Mouse (Mus musculus) ovary, postnatal 14 days (tissue): ENCODE measurements at regions not wholly inside any gene's neighbourhood (a gene's known extent, or its start where the extent isn't known, plus 50 kb on each side); places are given as distances from the start of the nearest gene placed in this dataset.

ENCODE experiments used
- DNase-seq: peaks from one replicate; pipeline ENCODE4 v3.0.0; 2022; ENCODE audit warnings: low spot score

DNA sequence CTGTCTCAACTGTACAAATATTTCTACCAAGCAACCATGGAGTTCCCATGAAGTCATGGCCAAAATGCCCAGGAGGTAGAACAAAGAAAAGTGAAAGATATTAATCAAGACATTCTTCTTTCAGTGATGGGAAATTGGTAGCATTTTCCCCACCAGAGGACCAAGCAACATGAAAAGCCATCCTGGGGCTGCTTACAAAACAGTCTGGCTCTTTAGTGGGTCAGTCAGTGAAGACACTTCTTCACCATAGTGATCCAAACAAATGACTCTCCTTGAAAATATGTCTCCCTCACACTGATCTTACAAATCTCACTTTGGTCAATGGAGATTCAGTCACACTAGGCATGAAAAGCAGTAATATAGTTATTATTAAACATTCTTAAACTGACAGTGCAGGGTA is 299.8 kb upstream of the Gm9747 start:
- DNase-seq, result no peak

DNA sequence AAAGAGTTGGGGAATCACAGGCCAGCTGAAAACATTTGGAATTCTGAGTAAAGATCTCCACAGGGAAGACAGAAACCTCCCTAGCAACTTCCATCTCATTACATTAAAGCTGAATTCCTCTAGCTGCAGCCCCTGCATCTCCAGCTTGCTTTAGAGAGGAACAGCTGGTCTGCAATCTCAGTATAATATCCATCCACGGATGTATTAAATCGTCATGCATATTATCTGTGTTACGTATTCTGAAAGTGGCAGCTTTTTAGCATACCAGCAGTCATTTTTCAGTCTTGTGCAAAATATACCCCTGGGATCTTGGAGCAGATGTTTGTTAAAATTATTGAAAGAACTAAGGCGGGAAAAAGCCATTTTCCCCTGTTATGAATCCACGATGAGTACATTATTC is 287.7 kb upstream of the Gm9747 start:
- DNase-seq, result no peak

DNA sequence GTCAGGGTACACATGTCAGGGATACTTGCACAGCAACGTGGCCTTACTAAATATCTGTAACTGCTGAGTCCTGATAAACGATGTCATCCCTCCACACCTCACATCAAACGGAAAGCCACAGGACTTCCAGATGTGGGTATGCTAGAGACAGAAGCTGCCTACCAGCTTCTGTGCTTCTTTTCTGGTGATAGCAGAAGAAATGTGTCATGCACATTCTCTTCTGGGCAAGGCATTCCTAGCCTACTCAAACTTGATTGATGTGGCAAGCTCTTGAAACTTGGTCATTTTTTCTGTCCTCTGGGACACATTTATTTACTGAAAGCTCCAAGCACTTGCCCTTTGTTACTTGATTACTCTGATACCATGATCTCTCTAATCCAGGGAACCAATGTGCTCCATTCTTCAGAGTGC is 282.8 kb upstream of the Gm9747 start:
- DNase-seq, result no peak

DNA sequence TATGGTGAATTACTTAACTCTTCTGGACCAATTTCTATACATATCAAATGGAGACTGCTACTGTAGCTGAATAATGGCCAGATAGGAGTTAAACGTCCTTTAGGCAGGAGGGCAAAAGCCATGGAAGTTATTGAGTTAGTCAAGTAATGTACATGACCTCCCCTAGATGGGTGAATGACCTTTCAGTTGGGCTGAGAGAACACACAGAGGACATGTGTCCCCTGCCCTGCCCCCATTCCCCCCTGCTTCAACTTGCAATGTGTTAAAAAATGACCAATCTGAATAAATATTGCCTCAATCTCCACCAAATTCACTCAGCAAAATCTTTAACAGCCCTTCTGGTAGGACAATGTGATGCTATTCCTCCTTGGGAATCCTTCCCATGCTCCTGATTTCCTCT is 282.1 kb upstream of the Gm9747 start:
- no peak for DNase-seq

DNA sequence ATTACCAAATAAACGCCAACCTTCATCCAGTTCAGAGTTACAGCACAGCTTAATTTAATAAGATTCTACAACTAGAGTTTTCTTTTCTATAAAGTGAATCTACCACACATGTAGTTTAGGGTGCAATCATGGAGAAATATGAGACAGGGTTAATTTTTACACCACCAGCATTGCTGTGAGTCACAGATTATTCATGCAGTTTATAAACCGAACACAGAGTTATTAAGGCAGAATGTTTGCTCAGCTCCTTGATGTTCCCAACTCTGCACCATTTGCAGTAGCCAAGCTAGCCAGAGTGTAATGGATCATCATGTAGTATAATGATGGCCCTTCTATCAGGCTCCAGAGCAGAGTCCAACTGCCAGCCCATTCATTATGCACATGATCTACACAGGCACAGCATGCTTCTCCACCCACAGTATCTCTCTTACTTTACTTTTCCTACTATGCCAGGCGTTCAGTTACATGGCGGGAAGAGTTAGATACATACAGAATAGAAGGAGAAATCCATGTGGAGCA is 281.4 kb upstream of the Gm9747 start:
- DNase-seq, result no peak

DNA sequence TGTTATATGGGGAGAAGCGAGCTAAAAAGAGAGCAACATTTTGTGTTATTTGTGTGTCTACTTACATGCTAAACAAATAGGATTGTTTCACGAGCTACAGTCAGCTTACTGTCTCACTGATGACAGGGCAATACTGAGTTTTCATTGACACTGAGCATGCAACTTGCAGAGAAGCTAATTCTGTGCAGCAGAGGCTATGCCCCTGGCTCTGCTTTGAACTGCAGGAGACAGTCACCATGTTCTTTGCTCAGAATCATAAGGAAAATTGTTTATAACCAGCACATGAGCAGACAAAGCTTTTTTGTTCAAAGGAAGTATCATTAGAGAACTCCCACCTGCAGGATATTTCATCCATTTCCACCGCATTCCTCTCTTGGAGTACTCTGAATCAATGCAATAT is 280.8 kb upstream of the Gm9747 start:
- DNase-seq, result no peak

DNA sequence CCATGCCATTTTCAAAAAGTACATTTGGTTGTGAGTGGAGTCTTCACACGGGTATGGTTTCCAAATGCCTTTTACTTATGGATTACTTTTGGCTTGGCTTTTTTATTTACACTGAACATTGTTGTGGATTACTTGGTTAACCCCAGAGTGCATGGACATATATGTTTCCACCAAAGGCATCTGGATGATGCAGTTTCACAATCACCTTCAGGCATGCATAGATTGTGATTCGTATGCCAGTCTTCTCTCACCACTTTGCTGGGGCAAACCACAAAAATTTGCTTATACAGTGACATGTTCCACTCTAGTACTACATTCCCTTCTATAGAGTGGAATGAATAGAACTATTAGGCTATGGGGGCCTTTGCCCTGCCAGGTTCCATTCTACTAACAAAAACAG is 278.4 kb upstream of the Gm9747 start:
- no peak for DNase-seq

DNA sequence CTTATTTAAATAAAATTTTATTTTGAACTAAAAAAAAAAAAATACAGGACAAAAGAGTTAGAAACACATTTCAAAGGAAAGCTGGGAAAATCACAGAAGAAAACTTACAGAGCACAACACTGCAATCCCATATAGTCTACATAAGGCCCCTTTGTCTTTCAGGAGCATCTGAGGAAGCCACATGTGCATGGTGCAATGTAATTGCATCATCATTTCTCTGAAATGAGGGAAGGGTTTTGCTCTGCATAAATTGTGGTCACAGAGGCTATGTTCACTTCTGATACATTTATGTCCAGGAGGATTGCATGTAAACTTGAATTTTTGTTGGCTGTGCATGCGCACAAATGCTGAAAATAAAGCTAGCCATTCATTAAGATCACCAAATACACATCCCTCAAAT is 265.9 kb upstream of the Gm9747 start:
- no peak for DNase-seq

DNA sequence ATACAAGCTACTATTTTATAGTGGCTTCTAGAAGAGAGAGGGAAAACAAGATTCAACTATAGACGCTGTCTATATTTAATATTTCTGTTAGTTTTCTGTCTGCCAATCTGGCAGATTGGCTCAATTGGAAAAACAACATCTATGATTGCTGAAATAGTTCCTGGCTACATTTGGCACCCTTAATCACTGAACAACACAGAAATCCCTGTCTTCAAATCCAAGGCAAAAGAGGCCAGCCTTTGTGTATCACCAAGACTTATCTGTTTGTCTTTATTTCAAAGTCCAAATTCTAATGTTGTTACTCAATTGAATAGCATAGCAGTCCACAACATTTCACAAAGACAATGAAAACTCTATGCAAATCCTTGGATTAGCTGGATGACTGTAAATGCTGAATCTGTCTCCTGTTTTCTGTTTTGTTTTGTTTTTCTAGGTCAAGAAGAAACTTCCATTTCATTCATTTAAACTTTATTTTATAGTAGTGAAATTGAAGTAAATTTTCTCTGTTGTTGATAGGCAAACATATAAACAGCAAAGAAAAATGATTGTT is 265.1 kb upstream of the Gm9747 start:
- no peak for DNase-seq

DNA sequence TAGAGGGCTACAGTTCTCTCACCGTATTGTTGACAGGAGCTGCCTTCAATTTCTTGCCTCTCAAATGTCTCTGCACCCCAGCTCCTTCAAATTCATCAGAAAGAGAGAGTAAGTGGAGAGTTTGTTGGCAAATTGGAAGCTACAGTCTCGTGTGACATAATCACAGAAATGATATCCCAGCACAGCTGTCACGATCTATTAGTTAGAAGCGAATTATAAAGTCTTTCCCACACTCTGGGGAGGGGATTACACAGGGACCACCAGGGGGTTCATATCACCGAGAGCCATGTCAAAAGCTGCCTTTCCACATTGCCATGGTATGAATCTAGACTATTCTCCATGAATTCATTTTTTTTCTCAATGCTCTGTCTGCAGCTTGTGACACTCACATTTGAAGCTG is 260.3 kb upstream of the Gm9747 start:
- no peak for DNase-seq

DNA sequence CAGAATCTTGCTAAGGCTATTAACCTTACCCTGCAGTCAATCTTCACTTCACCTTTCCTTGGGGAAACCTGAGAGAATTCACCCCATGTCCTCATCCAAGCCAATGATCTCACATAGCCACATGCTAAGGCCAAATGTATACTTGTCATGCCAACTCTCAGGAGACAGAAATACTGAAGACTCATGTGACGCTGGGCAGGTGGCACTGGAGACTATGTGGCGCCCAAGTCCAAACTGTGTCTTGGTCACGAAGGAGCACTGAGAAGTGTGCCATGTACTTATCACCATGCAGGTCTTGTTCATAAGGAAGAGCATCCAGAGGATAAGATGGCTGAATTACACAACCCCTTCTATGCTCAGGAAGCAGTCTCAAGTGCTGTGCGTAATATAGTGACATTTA is 259.4 kb upstream of the Gm9747 start:
- DNase-seq, result no peak

DNA sequence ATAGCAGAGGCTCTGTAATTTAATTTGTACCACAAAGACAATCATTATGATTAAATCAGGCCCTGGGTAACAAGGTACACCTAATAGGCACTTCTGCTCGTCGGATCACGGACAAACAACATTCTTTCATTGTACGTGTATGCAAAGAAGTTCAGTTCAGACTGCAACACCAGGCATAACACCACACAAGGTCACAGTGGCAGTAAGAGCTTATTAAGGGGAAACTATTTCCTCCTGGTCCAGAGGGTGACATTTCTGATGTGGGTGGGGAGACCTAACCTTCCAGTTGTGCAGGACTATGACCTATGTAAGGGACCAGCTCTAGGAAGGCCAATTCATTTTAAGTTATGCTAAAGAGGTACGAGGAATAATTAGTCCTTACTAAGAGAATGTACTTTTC is 225.0 kb upstream of the Gm9747 start:
- DNase-seq, result no peak

DNA sequence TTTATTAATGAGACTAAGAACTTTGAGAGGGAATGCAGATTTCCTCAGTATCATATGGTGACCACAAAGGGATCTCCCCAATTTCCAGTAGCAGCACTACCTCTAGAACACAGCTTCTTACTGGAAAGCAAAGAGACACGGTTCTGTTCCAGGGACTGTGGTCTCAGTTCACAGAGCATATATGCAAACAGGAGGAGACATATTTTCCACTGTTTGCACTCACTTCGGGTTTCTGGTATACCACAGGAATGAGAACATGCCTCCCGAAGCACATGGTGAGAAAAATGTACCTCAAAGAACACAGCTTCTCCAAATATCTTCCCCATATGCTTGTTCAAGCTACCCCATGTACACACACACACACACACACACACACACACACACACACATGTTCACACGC is 224.1 kb upstream of the Gm9747 start:
- DNase-seq, result no peak

DNA sequence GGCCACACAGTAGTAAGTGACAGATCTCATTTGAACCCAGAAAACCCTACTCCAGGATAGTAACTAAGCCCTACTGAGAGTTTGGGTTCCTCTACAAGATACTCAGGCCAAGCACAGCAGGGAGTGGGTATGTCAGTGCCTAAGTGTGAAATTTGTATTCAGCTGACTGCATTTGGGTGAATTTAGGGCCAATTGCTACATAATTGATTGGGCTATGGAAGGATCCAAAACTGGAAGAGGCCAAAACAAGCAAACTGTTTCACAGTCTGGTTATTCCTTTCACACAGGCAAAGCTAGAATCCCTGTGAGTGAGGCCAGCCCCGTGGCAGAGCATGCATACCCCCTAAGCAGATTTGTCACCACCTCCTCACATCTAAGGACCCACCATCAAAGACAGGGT is 221.9 kb upstream of the Gm9747 start:
- DNase-seq, result no peak

DNA sequence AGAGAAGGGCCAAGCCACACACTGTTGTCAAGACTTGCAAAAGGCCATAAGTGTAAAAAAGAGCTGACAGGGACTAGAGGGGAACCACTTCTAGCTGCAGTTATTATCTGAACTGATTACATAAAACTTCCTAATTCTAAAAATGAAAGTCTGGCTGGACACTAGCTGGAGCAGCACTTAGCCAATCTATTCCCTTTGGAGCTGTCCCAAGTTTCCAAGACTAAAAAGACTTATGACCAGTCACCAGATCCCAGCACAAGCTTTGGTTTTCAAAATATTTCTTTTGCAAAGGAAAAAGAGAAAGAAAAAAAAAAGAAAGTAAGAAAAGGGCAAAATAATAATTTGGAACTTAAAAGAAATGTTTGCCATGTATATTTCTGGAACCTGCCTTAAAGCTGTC is 217.6 kb upstream of the Gm9747 start:
- no peak for DNase-seq

DNA sequence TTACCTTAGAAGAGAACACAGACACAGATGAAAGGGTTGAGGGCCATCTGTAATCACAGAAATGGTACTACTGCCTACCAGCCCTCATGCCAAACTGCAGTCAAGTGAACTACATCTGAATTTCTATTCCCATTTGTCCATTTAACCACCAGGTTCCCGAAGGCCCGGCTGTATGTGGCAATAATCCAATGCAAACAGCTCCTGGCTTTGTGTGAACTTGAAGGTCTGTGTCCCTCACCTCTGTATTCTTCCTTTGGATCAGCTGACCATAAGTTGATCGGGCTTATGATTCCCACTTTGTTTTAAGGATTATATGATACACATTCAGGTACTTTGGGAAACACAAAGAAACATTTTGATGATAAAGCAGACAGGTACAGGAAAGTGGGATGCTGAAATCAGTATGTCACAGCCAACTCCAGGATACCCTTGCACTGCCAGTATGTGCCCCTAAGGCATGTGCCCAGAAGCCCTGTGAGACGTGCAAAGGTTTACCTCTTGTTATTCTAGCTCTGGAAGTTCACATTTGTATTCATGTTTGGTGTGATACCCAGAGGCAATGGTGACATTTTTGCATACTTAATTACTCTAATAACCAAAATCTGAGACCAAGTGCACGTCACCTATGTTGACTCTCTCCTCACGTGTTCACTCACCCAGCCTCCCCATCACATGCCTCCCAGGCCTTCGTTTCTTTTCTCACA is 214.1 kb upstream of the Gm9747 start:
- no peak for DNase-seq

DNA sequence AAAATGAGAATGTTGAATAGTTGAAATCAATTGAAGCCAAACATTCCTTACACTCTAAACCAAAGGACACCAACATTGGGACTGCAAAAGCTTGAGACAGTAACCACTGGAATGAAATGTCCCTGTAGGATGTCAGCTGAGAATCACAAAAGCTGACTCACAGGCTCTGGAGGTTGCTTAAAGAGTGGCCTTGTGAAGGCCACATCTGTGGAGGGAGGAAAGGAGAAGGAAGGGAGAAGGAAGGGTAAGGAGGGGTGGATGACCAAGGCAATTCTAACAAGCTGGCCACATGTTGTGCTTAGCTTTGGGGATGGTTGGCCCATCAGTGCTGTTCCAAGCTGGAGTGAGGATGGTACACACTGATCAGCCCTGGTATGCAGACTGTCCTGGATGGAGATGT is 205.2 kb upstream of the Gm9747 start:
- DNase-seq, result no peak

DNA sequence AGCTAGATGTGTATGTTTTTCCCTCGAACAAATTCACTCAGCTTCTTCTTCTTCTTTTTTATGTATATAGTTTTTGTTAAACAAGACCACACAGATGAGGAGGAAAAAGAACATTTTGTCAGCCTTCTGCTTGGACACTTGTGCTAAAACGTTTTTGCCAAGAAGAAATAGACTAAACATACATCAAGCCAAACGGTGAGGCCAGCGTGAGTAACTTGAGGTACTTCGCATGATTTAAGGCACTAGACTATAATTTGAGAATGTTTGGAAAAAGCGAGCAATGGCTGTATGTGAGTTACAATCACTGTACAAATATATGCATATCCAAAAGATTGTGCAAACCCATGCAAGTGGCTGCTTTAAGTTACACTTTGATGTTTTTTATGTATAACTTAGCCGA is 201.8 kb upstream of the Gm9747 start:
- no peak for DNase-seq

DNA sequence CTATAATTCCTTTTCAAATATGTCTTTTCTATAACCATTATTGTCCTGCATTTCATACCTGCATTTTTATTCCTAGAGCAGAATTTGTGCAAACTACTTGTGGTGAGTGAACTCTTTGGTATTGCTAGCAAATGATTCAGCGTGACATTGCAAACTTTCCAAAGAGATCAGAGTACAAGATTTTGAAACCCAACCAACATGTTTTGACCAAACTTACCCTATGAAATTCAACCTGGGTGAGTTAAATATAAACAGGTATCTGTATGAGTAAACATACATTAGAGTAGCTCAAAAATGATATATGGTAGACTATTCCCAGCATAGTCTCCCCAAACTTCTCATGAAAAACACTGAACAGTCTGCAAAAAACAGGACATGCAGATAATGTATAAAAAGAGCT is 200.5 kb upstream of the Gm9747 start:
- DNase-seq, result no peak

DNA sequence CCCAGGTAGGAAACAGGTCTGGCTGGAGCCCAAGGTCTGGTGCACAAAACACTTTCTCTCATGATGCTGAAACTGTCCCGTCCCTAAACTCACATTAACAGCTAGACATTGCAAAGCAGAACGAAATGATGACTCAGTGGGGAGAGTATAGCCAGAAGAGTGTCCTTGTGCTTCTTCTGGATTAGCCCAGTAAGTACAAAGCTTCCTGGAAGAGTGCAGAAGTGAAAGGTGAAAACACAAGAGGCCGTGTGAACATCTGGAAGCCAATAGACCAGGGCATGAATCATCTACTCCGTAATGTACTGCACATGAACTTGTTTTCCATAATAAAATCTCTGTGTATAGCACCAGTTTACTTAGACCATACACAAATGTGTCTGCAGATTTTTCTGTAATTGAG is 194.7 kb upstream of the Gm9747 start:
- DNase-seq, result no peak

DNA sequence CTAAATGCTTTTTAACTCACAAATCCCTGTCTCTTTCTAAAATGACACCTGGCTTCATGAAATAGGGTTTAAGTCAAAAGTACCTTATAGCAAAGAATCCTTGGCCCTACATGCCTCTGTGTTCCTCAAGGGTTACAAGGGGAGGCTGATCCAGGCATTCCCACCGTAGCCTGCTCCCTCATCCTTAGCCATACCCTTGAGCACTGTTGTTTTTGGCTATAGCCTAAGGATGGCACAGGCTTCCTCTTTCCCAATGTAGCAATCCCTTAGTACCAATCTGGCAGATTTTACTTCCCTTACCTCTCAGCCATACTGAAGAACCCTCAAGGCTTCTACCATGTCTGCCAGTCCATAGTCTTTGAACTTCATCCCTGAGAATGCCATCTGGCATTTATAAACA is 194.2 kb upstream of the Gm9747 start:
- no peak for DNase-seq

DNA sequence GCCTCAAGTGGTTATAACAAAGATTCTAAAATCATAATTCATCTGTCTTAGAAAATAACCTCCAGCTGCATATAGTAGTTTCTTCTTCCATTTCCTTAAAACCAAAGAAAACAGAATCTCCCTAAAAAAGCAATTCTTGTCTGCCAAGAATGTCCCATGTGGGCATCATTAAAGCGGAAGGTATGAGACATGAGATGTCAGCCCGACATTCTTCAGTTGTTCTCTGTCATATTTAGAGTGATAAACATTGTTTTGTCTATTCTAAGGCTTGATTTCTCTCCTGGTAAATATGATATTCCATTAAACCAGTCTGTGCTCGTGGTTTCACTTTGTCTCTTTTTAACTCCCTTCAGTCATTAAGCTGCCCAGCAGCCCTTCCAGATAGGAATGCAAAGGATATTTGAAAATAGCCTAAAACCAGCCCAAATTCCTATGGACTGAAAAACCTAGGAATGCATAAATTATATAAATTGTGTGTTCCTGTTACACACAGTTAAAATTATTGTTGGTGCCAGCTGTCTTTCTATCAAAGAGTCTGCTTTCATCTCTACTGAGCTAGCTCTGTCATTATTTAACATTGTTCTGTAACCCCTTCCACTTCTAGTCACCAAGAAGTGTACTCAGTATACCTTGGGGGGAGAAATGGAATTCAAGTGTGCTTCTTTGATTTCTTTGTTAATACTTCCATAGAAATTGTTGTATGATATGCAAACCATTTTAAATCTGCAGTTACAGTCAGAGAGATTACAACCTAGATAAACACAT is 191.4 kb upstream of the Gm9747 start:
- no peak for DNase-seq

DNA sequence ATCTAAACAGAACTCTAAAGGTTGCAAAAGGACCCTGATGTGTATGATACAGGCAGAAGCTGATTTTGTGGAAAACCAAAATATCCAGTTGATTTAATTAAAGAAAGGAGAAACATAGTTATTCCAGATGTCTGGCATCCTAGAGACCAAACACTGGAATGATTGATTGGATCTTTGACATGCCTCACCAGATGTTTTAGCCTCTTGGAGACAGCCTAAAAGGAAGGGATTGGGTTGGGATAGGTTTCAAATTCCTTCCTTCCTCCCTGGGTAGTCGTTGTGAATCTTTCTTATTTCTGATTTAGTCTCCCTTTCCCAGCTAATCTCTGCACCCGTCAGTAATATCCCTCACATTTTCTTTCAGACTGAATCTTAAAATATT is 190.9 kb upstream of the Gm9747 start:
- no peak for DNase-seq

DNA sequence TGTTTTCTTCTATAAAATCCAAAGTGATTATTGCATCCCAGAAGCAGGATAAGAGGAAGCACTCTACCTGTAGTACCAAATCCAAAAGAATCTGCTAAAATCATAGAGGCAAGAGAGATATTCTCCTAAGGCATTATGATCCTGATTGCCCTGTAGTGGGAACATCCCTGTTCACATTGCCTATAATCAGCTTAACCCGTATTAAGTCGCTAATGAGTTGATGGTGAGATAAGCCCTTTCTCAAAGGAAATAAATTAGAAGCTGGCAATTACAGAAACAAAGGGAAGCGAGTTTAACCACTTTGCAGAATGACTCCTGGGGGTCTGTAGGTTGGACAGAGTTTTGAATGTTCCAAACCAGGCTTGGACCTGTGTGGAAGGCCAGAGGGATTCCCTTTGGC is 190.4 kb upstream of the Gm9747 start:
- no peak for DNase-seq
